Mouse (Mus musculus) liver, postnatal 0 days (tissue): ENCODE data around the gene Ppp1r3c.

Experiments
- CTCF ChIP-seq: sonication (generic); IDR thresholded peaks from 2 replicates; pipeline ENCODE4 v1.5.1; 2016; ENCODE audit warnings: antibody characterized with exemption, low read depth
- EP300 ChIP-seq: IDR thresholded peaks from 2 replicates; pipeline ENCODE4 v1.6.1; 2016; ENCODE audit warnings: antibody characterized with exemption, low read depth, mild to moderate bottlenecking

DNA sequence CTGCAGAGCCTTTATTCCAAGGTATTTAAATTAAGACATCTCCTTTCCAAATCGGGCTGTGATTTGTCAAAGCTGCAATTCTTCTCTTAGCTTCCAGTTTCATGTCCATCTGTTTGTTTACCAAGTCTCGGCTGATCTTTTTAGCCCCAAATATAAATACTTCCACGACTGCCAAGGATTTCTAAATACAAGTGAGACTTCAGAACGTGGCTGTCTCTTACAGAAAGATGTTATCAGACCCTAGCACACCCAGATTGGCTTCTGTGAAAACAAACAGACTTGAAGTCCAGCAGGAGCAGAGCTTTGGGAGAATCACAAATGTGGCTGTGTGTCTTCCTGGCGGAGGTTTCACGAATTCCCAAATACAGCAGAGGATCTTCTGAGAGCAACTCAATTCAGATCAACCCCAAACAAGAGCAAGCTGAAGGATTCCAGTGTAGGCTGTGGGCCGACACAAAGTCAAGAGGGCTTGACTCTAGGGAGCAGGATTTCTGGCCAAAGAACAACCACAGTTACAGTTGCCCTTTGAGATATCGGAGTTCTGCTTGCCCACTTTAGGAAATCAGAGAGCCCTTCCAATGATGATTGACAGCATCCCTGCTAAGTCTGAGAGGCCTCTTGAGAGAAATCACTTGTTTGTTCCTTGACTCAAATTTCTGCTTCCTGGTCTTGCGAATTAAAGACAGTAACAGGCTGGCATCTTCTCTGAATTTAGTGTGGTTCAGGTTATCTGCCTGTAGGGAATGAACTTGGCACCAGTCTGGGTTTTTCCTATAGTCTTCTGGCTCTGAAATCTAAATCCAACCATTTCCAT, 34.4 kb downstream of the Ppp1r3c start:
- TF ChIP-seq EP300 (no peak), CTCF (no peak)
